Mouse (Mus musculus) effector memory CD4-positive, alpha-beta T cell, adult 7 months (primary cell): ENCODE data around the gene Rsph14. TPM values are rescaled to one million over a fixed set of nuclear protein-coding genes. Genes with fewer than 3 reads are reported as not detected.

ENCODE experiments used
- polyA plus RNA-seq: library from polyadenylated mRNA; unstranded; fragments of 100-300 nt; shearing (Covaris generic); gene quantifications from one replicate; pipeline ENCODE4 v1.2.1, GENCODE M21; 2017

The Rsph14 gene
- polyA plus RNA-seq = not detected

DNA sequence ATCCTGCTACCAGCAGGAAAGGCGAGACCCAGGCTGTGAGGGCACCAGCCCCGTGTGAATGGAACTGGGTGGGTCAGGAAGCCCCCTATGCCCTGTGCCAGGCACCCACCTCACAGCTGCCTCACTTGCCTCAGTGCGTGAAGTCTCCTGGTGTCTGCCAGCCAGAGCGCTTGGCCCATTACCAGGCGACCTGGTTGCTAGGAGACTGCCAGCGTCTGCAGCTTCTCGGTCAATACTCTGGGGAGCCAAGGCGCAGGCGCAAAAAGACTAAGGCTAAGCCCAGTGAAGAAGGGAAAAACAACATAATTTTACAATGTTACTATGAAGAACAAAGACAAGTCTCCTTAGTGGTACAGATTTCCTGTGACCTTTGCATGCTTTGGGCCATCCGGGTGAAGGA is at the start of gene Rsph14:
Rsph14 (minus strand) TSS at position 192 of the 400 bp plus-strand sequence.

DNA sequence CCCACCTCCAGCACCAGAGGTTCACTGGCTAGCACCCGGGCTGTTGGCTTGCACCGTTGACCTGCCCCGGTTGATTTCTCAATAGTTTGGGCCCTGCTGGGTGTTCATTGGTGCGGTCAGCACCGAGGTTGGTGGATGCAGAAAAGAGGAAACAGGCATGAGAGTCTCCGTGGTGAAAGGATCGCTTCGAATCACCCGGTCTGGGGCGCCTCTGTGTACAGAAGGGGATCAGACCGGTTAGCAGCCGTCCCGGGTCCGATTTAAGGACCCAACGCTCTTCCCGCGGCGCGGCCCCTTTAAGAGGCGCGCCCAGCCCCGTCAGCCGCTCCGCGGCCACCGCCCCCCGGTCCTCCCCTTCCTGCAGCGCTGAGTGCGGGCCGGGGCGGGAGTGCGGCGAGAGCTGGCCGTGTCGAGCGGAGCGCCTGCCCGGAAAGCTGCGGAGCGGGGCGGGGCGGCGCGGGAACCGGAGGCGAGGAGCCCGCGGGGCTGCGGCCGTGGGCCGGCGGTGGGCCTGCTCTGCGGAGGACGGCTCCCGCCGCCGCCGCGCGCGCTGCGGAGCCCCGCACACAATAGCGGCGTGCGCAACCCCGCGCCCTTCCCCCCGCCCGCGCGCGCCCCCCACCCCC is 27.9 kb upstream of the Rsph14 start, which contains the start of gene Bcr:
Bcr (plus strand) TSS at position 376 of the 626 bp plus-strand sequence.

GRCm38 (mm10) chr10:75036883-75037379 is 4.5 kb upstream of the Rsph14 start, which contains the start of gene Rab36:
Gene Rab36, plus strand, starts transcription at chr10:75037058.

DNA sequence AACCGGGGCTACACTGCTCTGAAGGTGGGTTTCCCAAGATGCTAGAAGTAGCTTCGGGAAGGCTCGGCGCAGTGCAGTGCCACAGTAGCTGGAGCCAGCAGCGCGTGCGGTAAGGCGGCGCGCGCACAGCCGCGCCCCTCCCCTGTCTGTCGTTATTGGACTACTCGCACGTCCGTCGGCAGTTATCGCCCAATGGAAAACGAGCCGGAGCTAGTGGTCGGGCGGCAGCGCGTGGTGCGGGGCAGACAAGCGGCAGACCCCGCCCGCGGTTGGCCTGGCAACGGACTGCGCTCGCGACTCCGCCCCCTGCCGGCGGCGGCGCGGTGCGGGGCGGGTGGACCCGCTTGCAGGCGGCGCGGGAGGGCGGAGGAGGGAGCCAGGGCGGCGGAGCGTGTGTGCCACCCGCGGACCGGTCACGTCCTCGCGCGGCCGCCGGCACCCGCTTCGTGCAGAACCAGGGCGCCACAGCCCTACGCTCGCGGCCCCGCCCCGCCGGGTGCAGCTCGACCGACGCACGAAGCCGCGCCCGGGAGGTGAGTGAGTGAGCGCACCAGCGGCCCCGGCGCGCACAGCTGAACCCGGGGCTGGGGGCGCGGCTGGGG is 65.4 kb downstream of the Rsph14 start, which contains the start of gene Gnaz:
Gnaz (plus strand) TSS at position 328 of the 602 bp plus-strand sequence.

Other genes with a start within 250 kb of the Rsph14 start
- gene Gnaz, start 65.4 kb downstream of the Rsph14 start, polyA plus RNA-seq = 0.74 TPM
- 1.1 TPM for gene Rab36, start 4.5 kb upstream of the Rsph14 start, polyA plus RNA-seq
- 7.0 TPM for gene Bcr, start 28.0 kb upstream of the Rsph14 start, polyA plus RNA-seq
- gene Specc1l, start 179.5 kb upstream of the Rsph14 start, polyA plus RNA-seq = 59.0 TPM